Mouse (Mus musculus) adrenal gland, adult 18-20 months (tissue): ENCODE measurements around the gene Slfn14. TPM values are rescaled to one million over a fixed set of nuclear protein-coding genes. Genes with fewer than 3 reads are reported as not detected.
A peak's percentile ranks its signal among the peaks of the same experiment; 100 is the strongest.
"Not testable (repeated sequence)": the region's sequence is repeated elsewhere in the genome, so short reads cannot be mapped to it uniquely, and the experiment has no call there.

Source experiments
- DNase-seq, 2 experiments: peaks; one replicate each; pipeline ENCODE4 v3.0.0; 2021 to 2022; ENCODE audit warnings: low spot score in 2 of 2
- long read RNA-seq, 2 experiments: library from polyadenylated mRNA; stranded (forward); transcript quantifications; one replicate each; pipeline ENCODE4 v2.0.0; 2021
- total RNA-seq, 2 experiments: library from RNA; stranded (reverse); gene quantifications; 1 replicate in 1 of 2; 2 replicates in 1 of 2; pipeline ENCODE4 v1.2.3; 2021

The Slfn14 gene
- total RNA-seq, result not detected
- long read RNA-seq, experiment 1, result 0 reads
- long read RNA-seq, experiment 2, result 0 reads

DNA sequence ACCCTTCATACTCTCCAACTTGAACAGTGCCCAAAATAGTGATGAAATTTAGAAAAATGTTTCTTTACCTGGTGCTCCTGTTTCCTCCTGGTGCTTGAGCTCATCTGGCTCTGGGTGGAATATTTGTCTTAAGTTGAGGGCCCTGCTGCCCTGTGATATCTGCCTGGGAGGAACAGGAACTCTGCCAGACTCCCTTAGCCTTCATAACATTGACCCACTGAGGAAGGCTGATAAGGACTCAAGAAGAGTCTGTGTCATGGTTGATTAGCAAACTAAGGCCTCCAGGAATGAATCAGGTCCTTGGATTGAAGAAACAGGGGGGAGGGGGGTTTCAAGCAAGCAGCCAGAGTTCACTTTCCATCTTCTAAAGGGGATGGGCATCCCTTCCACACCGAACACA, at the start of gene Slfn14:
Gene Slfn14 (minus strand): TSS at position 161 of the 400 bp plus-strand sequence.
- no peak for DNase-seq

DNA sequence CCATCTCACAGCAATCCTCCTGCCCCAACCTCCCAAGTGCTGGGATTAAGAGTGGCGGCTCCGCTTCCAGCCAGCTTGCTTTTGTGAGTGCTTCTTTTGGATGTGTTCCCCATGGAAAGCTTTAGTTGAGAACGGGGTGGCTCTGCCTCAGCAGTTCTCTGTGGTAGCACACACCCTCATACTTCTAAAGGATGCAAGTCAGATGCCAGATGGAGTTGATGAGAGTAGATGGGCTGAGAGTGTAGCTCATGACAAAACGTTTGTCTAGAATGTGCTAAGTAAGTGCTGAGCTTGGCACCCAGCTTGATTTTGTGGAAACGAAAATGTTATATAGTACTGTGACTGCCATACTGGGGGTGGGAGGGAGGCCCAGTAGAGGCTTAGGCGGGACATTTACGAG, 49.3 kb upstream of the Slfn14 start:
- DNase-seq, result no peak

GRCm38 (mm10) chr11:83327427-83327826, 40.9 kb upstream of the Slfn14 start:
- DNase-seq, result peak; percentile 33 to 52

DNA sequence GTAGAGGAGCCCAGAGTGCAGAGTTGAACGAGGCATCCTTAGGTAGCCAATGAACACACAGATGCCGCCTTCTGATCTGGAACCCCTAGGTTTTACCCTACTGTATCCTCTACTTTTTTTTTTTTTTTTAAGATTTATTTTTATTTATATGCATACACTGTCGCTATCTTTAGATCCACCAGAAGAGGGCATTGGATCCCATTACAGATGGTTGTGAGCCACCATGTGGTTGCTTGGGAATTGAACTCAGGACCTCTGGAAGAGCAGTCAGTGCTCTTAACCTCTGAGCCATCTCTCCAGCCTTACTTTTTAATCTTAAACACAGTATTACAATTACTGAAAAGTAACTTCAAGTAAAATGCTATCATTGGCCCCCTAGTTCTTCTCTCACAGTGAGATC, 40.2 kb upstream of the Slfn14 start:
- DNase-seq, result not testable (repeated sequence)

DNA sequence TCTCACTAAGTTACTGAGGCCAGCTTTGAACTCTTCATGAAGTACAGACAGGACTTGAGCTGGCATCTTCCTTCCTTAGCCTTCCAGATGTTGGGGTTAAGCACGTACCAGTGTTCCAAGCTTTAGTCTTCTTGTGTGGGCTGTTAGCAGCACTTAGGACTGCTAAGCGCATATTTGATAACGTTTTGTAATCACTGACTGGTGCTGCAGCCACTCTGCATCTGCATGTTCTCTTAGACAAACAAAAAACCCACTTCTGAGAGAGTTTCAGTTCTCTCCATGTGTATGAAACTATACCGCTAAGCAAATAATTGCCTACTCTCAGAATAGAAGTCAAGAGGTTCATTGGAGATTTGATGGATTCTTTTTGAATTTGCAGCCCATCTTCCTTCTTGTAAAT, 32.5 kb upstream of the Slfn14 start:
- no peak for DNase-seq

GRCm38 (mm10) chr11:83312471-83312870, 25.9 kb upstream of the Slfn14 start:
- no peak for DNase-seq

DNA sequence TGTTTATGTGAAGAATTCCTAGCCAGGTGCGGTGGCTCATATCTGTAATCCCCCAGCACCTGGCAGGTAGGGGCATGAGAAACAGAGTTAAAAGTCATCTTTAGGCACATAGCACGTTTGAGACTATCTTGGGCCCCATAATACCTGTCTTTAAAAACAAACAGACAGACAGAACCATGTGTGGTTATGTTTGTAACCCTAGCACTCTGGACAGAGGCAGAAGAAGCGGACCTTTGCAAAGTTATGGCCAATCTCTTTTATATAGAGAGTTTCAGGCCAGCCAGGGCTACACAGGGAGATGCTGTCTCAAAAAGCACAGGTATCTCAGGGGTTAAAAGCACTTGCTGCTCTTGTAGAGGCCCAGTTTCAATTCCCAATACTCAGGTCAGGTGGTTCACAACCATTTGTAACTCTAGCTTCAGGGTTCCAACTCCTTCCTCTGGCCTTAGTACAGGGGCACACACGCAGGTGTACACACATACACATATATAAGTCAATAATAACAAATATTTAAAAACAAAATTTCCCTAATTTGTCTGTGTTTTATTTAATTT, 20.3 kb upstream of the Slfn14 start:
- DNase-seq, result no peak

- DNase-seq, result no peak
These were observed 18.0 kb upstream of the Slfn14 start for GRCm38 (mm10) chr11:83304485-83304884.

DNA sequence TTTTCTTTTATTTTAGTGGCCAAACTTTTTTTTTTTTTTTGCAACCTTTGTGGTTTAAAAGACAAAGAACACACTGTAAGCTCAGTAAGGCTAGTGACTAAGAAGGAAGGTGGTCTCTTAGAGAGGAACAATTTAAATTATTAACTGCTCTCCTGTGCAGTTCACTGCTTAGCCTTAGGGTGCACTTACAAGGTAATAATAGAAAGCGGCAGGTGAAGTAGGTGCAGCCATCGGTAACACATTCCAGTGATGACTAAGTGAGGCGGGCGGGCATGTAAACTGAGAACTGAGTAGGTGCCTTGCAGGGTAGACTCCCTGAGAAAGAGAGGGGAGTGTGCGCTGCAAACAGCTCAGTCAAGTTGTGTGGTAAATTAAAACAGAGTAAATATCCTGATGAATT, 17.2 kb upstream of the Slfn14 start:
- no peak for DNase-seq

DNA sequence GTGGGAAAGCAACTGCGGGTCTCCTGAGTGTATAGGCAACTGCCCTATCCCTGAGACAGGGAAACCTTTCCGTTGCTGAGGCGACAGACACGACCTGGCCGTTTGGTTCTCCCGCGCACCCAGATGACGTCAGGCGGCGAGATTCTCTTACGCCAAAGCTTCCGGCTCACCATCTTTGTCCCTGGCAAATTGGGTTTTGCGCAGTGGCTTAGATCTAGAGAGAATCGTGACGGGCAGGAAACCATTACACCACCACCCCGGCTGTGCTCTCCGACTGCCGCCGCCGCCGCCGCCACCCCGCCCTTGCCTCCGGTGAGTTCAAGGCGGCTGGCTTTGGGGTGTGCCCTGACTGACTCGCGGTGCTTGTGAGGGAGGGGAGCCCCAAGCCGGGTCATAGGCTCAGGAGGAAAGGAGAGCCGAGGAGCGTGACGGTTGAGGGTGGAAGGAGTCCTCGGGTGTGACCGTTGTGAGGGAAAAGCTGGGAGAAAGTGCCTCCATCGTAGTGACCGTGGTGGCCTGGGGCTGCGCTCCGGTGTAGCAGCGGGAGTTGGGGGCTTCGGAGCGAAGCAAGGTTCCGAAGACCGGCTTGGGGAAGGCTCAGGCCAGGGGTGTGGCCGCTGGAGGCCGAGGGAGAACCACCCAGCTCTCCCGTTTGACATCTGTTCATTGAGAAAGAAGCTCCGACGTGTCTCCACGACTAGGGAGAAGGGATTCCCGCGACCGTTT, 16.2 kb upstream of the Slfn14 start, which contains the start of gene Pex12:
Gene Pex12 (minus strand): TSS at position 61 of the 726 bp plus-strand sequence.
- peak; percentile 92 to 93 for DNase-seq

DNA sequence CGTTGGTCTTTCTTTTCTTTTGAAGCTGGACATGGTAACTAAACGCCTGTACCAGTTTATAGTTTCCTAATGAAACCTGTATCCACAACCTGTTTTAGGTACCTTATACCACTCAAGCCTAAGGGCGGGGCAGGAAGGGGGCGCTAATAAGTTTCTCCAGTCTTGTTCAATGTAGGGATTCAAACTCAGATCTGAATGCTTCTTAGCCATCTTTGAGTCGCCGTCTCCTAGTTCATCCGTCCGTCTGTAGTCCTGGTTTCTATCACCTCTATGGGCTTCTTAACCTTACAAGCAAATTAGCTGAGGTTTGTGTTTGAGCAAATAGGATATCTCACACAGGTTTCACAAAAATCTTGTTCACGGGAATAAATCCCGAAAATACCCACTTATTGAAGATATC, 15.6 kb upstream of the Slfn14 start:
- DNase-seq, result no peak

DNA sequence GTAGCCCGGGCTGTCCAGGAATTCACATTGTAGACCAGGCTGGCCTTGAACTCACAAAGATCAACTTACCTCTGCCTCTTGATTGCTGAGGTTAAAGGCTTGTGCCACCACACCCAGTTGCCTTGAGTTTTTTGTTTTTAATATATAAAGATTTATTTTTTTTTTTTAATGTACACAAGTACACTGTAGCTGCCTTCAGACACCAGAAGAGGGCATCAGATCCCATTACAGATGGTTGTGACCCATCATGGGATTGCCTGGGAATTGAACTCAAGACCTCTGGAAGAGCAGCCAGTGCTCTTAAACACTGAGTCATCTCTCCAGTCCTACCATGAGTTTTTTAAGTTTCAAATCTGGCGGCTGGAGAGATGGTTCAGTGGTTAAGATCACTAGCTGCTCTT, 14.9 kb upstream of the Slfn14 start:
- no peak for DNase-seq

- DNase-seq, result no peak
These were observed 13.2 kb upstream of the Slfn14 start for GRCm38 (mm10) chr11:83299724-83300123.

DNA sequence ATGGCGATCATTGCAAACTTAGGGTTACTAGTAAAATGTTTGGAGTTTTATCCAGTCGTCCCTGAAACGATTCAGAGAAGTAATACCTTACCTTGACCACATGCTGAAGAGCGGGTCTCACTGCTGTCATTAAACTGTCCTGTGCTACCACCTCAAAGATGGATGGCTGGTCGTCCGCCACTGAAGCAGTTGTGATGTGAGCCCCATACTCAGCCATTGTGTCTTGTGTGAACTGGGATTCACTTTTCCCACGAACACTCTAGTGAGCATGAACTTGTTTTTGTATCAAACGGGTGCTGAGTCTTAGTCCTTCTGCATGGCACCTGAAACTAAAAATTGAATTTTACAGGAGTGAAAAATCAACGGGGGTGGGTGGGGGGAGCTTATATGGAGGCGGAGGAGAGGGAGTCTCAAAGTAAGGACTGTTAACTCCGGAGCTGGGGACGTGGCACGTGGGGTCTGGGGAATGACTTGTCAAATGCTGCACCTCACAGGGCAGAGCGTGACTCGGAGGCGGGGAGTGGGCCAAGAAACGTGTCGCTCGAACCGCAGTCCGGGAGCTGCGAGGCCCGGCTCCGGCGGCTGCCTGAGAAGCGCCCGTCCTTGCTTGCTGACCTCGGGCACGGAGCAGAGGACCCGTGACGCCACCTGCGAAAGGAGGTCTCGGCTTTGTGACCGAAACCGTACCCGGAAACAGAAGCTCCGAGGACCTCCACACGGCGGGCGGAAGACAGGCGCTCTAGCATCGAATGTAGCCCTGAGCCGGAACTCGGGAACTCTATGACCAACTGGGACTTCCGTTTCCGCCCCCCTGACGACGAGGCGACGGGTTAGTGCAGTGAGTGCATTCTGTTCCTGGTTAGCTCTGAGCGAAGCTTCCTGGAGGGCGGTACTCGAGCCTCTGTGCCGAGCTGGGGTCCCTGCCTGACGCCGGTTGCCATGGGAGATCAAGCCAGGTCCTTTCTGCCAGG, 12.0 kb upstream of the Slfn14 start, which contains the start of gene Ap2b1:
Gene Ap2b1 (plus strand): TSS at position 800 of the 971 bp plus-strand sequence.
- peak; percentile 85 for DNase-seq

DNA sequence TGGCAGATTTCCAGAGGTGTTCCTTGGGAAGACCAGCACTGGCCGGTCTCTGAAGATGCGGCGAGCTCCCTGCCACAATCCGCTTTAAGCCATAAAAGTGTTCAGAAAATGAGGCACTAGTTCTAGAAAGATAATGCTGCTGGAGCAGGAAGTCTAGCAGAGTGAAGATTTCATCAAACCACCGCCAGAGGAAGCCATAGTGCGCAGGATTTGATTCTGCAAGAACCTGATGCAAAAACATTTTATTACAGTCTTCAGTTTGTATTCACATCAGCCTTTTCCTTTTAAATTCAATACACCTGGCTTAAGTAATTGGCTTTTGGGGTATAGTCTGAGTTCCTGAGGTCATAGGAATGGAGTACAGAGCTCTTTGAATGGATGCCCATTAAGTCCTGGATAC, 11.3 kb upstream of the Slfn14 start:
- no peak for DNase-seq

DNA sequence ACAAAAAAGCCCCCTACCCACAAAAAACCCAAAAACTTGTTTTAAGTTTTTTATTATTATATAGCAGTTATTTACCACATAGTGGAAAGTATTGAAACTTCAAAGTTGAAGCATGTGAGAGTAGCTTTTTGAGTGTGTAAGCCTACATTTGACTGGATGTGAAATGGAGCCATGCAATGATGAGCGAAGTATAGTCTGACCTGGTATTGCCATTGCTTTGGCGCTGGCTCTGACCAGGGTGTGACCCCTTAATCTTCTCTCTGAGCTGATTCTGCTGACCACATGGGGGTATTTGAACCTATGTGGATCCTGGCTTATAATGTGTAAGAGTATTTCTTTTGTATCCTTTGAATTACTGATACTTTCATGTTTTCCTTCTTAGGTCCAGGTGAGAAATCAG, 7.6 kb upstream of the Slfn14 start:
- no peak for DNase-seq

GRCm38 (mm10) chr11:83293182-83293581, 6.7 kb upstream of the Slfn14 start:
- no peak for DNase-seq

DNA sequence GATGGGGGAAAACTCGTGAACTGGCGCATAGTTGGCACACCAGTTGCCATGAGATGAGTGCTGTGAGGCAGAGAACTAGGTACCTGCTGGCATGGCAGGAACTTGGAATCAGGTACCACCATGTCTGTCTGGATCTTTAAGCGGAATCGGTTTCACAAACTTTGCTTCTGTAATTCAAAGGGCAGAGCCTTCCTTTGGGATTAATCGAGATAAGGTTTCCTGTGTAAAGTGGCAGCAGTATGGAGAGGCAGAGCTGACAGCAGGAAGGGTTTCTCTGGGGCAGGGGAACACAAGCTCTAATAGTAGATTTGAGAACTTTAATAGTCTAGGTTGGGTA, 5.7 kb upstream of the Slfn14 start:
- no peak for DNase-seq

DNA sequence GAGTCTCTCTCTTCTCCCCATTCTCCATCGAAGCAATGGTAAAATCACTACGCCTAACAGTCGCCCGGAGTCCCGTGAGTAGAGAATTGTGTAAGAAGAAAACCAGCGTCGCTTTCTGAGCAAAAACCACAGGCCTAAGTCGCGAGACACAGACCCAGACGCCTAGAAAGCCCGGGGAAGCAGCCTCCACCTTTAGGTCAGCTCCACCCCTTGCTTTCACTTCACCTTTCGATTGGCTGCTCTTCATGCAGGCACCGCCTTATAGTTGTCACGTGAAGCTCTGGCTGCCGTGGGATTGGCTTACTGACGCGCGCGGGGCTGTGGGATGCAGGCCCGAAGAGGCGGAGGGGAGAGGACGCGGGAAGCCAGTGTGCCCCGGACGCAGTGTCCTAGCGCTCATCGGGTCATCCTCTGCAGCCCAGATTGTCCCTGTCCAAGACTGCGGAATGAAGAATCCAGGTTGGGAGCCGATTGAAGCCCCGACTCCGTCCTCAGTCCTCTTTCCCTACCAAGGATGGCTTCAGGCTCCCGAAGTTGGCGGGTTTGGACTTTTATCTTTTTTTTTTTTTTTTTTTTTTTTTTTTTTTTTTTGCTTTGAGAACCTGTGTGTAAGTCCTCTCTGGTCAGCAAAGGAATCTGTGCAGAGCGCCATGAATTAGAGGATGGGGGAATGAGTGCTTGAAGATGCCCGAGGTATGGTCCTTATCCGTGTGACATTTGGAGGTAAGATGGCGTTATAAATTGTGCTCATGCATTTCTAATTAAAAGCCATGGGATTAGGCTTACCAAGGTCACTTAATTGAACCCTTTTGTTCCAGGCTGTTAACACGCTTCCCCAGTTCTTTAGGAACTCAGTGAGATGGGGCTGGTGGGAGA, 5.1 kb upstream of the Slfn14 start:
- peak; percentile 86 for DNase-seq

DNA sequence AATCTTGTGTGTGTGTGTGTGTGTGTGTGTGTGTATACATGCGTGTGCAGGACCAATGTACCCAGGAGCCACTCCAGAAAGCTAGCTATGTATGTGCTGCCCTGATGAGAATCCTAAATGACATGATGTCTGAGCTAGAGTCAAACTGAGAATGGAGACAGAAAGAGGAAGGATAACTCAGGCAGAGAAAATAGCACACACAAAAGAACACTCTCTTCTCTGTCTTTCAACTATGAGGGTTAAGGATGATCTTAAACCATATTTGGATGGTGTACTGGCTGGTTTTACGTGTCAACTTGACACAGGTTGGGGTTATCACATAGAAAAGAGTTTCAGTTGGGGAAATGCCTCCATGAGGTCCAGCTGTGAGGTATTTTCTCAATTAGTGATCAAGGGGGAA, 3.1 kb upstream of the Slfn14 start:
- DNase-seq, result no peak

DNA sequence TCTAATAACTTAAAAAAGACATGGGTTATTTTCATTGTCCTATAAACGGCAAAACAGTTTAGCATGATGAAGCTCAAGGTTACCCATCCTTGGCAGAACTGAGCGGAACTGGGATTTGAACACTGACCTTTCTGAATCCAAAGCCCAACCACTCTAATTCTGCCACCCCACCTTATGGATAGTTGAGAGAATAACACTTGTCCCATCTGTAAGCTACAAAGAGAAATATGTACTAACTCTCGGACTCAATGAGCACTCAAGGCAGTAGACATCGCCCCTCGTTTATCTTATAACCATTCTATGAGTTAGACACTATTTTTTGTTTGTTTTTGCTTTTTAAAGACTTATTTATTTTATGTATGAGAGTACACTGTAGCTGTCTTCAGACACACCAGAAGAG, 2.5 kb upstream of the Slfn14 start:
- DNase-seq, result no peak
